Mouse (Mus musculus) CD4-positive helper T cell, adult 2 months (primary cell): Measurements from ENCODE around the gene Strn3.
A peak's percentile ranks its signal among the peaks of the same experiment; 100 is the strongest.

Experiments used
- DNase-seq: peaks from one replicate; pipeline ENCODE4 v3.0.0-alpha.2; 2012; ENCODE audit warnings: low read depth, missing footprints, low spot score

Strn3 gene

DNA sequence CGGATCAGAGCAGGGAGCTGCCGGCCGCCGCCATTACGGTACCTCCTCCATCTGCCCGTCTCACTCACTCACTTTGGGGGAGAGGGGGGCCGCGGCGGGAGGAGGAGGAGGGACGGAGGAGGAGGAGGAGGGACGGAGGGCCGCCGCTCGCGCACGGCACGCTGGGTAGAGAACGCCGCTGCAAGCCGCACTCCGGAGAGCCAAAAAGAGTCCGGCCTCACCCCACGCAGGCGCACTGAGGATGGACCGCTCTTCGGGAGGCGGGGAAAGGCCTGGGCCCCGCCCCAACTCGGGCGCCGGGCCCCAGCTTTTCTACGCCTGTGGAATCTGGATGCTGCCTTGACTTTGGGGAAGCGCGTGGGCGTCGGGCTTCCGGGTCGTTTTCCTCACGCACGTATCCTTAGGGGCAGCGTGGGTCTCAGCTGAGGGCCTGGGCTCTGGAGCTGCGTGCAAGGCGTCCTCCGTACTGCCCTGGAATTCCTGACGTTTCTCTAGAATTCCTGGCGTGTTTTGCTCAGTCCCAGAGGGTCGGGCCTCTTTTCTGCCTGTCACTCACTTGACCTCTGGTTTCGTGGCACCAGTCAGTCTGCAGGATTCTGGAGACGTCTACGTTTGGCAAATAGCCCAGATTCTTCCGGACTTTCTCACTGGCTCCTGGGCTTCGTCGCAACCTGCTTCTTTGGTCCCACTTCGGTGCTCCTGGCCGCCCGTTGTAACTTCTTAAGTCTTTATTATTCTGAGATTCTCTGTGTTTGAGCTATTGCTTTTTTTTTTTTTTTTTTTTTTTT, at the start of gene Strn3:
Gene Strn3 (minus strand): TSS at position 53 of the 788 bp plus-strand sequence.
- peak; percentile 96 for DNase-seq

DNA sequence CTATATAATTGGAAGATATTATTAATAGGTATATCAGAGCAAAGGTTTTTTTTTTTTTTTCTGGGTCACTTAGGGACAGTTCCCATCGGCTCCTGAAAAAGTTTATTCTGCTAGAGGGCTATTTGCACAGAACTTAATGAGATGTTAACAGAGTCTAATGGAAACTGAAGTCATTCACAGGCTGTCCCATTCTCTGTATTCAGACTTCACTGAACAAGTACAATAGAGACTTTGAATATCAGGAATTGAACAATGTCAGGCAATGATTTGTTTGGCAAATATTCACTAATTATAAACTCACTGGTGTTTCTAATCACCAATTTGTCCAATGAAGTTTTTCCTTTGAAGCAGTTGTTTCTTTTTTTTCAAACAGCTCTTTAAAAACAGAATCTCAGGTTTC, 45.1 kb upstream of the Strn3 start:
- DNase-seq, result no peak

DNA sequence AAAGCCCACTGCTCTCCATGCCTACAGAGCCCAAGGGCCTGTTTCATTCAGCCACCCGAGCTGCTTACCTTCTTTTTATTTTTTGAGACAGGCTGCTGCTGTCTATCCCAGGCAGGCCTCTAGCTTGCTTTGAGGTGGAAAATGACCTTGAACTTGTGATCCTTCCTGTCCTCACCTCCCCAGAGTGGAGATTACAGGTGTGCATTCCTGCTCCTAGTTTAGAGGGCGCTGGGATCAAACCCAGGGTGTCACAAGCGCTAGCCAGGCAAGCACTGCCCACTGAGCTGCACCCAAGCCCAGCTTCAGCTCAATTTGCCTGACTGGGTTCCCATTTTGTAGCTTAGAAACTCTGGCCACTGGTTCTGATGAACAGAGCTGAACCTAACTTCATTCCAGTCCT, 44.7 kb upstream of the Strn3 start:
- DNase-seq, result no peak

DNA sequence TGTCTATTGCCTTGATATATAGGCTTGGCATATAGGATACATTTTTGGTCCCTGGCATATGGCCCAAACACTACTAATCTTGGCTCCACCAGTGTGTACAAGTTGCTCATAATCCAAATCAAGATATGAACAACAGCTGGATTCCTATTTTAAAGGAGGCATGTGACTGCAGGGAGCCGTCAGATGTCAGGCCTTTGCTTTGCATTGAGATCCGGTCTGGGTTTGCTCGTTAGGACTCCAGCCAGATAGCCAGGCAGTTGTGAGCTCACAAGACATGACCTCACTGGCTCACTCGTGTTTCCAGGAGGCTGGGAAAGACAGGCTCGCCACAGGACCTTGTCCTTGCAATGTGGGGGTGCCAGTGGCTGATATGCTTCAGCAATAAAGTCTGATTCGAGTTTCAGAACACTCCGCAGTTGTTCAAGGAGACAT, 44.2 kb upstream of the Strn3 start:
- DNase-seq, result no peak

DNA sequence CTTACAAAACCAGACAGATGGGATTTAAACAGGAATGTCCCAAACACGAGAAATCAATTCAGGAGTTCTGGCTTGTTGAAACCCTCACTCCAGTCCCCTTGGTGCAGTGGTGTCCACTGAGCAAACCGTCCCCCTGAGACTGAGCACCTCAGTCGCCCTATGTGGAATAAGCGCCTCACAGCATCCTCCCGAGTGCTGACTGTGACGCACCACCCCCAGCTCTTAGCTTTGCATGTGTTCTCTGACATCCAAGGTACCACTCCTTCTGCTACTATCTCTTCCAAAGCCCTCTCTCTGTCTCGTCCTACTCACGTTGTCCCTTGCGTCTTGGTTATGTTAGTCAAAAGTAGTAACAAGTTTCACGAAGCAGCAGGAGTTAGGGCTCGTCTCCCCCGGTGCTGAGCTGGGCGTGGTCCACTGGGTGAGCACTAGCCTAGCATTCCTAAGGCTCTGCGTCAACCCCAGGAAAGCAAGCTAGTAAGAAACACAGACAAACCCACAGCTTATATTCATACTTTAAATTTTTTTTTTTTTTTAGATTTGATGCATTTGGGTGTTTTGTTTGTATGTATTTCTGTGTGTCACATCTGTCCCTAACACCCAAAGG, 43.0 kb upstream of the Strn3 start:
- DNase-seq, result no peak

DNA sequence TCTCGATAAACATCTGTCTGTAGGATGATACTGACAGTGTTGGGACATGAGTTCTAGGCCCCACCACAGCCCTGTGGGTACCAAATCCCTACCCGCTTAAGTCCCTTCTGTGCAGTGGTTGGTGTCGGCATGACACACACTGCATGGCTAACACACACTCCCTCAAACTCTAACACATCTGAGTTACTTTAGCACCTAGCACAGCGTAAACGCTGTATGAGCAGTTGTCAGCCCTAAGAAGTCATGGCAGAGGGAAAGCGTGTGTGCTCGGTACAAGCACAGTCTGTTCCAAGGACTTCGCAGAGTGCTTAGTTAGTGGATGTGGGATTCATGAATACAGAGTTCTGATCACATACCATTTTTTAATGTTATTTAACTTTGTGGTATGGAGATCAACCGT, 38.1 kb upstream of the Strn3 start:
- DNase-seq, result no peak

DNA sequence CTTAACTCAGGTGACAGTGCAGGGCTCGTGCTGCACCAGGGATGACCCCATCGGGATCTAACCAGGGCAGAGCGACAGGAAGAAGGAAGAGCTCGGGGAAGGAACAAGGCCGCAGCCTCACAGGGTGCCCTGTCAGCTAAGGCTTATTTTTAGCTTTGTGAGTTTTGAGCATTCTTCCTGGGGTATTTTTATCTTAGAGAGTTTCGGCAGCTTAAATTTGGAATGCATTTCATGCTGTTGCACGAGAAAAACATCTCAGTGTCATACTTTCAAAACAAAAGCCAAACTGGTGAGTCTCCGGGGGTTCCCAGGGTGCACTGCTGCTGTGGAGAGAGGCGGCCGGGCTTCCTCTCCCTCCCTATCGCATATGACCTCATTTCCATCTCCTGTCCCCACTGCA, 37.4 kb upstream of the Strn3 start:
- DNase-seq, result no peak

DNA sequence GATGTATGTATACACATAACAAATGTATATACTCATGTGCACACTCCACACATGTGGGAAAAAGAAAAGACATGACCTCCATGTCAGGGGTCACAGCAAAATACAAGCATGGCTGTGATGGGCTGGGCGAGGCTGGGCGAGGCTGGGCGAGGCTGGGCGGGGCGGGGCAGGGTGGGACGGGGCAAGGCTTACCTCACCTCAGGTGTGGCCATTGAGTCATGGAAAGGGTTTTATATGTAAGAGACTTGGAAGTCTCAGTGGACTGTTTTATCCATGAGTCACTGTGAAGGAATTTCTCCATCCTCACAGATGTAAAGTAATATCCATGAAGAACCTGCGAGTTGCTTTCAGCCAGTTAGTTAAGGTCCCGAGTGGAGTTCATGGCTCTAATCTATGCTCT, 30.1 kb upstream of the Strn3 start:
- no peak for DNase-seq

DNA sequence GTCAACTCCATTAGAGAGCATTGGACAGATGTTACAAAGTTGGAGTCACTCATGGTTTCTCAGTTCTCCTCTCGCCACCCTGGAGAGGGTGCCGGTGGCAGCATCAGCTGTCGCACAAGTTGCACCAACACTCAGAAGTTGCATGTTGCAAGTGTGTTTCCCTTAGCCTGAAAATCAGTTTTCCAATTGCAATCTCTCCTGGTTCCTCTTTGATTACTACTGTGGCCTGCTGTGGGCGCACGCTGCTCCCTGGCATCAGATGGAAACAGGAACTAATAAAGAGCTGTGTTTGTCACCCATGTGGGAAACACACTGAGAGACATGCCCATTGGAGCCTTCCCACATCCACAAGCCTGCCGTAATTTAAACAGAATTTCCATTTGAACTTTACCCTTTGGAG, 26.9 kb upstream of the Strn3 start:
- DNase-seq, result no peak

DNA sequence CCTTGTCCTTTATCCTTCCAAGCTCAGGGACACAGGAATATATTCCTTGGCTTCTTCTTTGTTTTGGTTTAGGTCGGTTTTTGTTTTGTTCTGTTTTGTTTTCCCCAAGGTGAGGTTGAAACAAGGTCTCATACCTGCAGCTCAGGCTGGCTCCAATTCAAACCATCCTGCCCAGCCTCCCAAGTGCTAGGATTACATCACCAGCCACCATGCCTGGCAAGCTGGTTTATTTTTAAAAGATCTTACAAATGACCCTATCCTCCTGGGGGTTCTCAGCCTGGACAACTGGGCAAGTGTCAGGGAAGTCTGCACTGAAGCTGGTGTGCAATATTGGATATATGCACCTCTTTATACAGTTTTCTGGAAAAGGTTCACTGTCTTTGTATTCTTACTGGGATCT, 21.0 kb upstream of the Strn3 start:
- no peak for DNase-seq

DNA sequence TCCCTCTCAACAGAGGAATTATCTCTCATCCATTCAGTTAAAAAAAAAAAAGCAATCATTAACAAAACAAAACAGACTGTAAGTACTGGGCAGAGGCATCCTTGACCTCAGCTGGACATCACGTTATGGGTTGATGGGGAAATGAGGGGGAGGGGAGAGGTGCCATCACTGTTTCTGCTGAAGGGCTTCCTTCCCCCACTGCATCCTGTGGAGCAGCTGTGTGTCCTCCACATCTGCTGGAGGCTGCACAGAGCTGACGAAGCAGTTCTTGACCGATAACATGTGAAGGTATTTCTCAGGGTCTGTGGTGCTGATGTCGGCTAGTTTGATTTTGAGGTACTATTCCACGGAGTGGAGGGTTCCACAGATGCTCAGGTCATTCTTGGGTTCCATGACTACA, 18.5 kb upstream of the Strn3 start:
- no peak for DNase-seq

DNA sequence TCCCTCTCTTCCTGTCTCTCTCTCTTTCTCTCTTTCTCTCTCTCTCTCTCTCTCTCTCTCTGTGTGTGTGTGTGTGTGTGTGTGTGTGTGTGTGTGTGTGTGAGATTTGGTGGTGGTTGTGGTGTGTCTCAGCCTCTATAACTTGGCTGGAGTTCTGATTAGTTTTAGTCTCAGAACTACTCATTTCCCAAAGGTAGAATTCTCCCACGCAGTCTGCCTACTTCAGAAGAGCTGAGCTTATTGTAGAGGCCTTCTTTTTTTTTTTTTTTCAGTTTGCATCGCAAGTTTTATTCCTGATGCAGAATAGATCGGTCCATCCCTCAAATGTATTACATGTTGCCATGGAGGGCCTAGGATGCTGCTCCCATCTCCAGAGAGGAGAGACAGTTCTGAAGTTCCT, 18.0 kb upstream of the Strn3 start:
- peak; percentile 13 for DNase-seq

DNA sequence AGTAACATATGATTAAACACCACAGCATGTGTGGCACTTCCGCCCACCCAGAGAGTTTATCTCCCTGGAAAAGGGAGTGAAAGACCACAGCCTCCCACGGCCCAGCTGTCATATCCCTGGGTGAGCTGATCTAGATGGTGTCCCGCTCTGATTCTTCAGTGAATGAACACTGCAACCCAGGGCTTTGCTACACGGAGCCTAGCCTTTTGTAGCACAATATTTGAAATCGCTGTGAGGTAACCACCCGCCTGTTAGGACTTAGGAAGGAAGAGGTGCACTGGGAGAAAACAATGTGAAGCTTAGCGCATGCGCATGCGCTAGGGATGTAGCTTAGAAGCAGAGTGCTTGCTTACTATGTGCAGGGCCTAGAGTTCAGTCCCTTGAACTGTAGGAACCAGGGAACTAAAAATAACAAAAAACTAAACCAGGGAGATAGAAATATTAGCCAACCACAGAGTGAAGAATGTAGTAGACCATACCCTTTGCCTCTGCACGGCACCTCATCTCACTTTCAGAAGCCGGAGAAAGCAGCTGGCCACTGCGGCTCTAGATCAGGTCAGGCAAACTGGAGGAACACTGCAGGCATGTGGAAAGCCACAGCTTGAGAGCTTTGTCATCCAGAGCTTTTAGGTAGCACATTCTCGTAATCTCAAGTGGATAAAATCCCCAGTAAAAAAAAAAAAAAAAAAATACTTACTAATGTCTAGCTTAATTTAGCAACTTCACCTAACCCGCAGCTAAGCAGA, 17.4 kb upstream of the Strn3 start:
- DNase-seq, result no peak

DNA sequence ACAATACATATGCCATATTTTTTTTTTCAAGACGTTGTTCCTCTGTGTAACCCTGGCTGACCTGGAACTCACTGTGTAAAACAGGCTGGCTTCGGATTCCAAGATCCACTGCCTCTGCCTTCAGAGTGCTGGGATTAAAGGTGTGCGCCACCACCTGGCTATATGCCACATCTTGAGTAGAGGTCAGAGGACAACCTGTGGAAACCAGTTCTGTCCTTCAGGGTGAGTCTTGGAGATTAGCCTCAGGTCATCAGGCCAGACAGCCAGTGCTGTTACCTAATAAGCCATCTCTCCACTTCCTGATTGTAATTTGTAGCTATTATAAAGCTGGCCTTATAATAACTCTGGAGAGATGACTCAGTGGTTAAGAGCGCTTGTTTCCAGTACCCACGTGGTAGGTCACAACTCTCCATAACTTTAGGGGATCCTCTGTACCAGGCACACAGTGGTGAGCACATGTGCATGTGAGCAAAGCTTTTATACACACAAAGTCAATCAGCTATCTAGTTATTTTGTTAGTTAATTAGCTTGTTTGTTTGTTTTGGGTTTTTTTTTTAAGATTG, 15.1 kb upstream of the Strn3 start:
- DNase-seq, result no peak

DNA sequence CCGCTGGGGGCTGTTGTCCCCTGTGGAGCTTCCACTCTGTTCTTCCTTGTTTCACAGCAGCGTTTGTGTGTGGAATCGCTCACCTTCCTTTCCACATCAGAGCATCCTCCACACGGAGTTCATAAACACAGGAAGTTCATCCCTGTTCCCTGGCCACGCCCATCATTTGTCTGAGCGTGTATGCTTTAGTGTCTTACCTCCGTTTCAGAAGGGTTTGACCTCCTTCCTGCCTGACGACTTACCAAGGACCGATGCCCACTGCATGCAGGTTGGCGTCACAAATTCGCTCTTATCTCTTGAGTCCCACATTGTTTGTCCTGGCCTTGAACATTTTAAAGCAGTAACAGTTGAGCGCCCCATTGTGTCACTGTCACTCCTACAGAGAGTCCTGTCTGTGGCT, 14.1 kb upstream of the Strn3 start:
- no peak for DNase-seq

DNA sequence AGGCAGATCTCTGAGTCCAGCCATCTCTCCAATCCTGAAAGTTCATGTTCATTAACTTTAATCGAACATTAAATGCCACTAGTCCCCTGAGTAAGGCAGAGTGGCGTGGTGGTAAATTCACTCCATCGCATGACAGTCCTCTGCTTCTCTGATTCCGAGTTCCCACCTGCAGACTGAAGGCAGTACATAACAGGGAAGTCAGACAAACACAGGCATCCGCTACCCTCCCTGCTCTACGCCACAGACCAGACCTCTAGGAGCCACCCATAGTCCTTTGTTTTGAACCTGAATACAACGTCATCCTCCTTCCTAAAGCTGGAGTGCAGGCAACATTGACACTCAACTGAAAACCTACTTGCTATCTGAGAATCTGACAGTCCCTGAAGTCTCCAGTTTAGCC, 12.9 kb upstream of the Strn3 start:
- no peak for DNase-seq

DNA sequence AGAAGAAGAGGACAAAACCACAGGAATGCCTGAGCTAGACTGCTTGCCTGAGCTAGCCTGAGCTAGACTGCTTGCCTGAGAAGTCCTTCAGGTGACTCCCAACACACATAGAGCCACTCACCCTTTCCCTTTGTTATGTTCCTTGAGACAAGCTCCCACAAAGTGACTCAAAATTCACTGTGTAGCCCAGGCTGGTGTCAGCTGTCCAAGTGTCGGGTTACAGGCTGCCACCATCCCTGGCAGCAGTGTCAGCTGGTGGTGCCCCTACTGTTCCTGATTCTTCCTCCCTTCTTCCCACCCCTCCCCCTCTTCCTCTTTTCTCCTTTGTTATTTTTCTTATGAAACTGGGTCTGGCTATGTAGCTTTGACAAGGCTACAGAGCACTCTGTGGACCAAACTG, 12.2 kb upstream of the Strn3 start:
- DNase-seq, result no peak

DNA sequence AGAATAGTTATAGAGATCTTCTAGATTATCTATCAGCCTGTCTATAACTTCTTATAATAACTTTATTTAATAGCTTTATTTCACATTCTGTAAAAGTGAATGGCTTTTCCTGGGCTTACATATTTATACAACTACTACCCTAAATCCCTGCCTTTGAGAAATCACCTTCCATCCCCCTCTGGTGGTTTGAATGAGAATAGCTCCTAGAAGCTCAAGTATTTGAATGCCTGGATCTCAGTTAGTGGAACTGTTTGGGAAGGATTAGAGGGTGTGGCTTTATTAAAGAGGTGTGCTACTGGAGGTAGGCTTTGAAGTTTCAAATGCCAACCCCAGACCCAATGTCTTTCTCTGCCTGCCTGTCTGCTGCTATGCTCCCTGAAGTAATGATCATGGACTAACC, 10.0 kb upstream of the Strn3 start:
- peak; percentile 35 for DNase-seq

DNA sequence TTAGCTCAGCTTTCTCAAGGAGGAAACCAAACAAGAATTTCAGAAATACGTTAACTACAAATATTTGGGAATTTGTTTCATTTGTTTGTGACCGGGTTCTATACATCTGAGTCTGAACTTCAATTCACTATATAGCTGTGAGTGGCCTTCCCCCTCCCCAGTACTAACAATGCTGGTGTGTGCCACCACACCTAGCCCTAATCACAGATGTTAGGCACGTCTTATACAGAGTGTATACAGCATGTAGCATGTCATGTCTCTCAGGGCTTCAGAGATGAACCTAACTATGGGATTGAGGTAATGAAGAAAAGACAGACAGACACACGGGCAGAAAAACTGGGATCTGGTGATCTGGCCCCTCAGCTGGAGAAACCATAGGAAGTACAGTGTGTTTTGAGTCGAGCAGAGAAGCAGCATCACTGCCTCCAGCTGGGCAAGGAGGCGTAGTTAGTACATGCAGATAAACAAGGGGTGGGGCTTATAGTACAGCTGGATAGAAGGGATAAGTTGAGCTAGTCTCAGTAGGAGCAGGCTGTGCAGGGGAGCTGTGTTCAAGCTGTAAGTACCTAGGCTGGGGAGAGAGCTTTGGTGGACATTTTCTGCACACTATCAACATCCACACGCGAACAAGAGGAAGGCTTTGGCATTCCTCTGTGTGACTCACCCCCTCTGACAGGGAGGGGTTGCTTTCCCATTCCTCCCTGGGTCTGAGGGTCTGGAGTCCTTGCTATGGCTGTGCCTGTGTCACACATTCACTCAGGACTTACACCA, 8.1 kb upstream of the Strn3 start:
- DNase-seq, result no peak

DNA sequence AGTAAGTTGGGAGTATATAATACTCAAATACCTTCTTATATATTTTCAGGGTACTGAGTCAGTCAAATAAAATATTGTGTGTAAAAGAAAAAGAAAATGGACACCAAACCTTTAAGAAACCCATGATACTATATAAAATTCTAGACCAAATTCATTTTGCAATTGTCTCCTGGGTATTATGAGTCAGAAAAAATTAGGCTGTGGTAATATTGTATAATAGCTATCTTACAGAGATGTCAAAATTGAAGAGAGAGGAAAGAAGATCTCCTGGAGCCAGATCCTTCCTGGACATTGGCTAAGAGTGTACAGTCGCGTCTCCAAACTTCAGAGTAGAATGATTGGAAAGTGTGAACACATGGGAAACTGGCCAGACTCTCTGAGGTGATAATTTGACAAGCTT, 4.5 kb upstream of the Strn3 start:
- DNase-seq, result no peak

DNA sequence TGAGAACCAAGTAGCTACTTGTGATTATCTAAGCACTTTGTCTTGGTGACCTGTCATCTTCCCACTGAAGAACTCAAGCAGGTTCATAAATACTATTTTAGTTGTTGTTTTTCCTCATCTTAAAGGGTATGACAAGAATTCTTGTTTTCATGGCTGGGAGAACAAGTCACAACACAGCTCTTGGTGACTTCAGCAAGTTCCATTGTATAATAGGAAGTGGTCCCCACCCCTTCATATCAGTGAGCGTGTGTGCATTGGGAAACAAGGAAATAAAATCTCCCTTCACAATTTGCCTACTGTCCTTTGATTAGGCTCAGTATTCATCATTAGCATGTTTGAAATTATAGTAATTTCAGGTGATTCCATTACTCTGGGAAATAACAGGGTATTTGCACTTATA, 3.3 kb upstream of the Strn3 start:
- DNase-seq, result no peak

DNA sequence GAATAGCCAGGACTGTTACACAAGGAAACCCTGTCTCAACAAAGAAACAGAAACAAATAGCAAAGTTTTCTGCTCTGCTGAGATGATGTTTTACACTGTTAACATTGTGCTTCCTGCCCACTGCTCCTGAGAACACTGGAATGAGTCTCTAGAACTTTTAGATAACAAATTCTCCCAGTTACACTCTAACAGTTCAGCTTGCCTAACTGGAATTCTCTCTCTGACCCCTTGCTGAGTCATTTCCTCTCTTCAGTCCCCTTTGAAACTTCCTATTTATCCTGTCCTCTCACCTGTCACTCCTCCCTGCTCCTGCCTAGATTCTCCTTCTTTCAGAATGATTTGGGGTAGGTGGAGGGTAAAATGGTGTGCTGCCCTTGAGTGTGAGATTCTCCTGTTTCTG, 2.4 kb upstream of the Strn3 start:
- DNase-seq, result no peak
